Mouse (Mus musculus) ES-E14 (cell line): Measurements from ENCODE around the gene Fbxo8.

Experiments
- CHD2 ChIP-seq: IDR thresholded peaks from 2 replicates; pipeline ENCODE4 v1.6.1; 2014; ENCODE audit warnings: mild to moderate bottlenecking, low read depth, low read length, inconsistent platforms
- HCFC1 ChIP-seq: IDR thresholded peaks from 2 replicates; pipeline ENCODE4 v1.6.1; 2012; ENCODE audit warnings: low read length, inconsistent platforms, borderline replicate concordance; ENCODE audit not compliant: insufficient read depth
- MAFK ChIP-seq: IDR thresholded peaks from 2 replicates; pipeline ENCODE4 v1.6.1; 2014; ENCODE audit warnings: mild to moderate bottlenecking, low read depth, low read length, inconsistent platforms; ENCODE audit not compliant: insufficient read depth
- ZC3H11A ChIP-seq: IDR thresholded peaks from 2 replicates; pipeline ENCODE4 v1.6.1; 2012; ENCODE audit warnings: low read depth, mild to moderate bottlenecking, inconsistent platforms, low read length, borderline replicate concordance
- ZNF384 ChIP-seq: IDR thresholded peaks from 2 replicates; pipeline ENCODE4 v1.6.1; 2012; ENCODE audit warnings: low read depth, low read length, inconsistent platforms

DNA sequence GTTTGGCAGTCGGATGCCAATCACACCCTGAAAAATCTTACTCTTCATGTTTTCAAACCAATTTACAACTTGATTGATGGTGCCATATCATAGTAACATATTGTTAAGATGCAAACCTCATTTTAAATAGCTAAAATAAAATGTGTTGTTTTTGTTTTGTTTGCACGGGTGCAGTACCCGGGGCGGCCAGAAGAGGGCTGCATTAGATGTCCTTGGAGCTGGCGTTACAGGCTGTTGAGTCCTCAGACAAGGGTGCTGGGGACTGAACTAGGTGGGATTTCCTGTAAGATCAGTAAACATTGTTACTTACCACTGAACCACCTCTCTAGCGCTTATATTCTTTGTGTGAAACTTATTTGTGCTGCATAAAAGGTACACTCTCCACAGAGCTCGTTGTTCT, 65.4 kb downstream of the Fbxo8 start:
- 0 out of 2 replicates have a peak, but pooled peaks have one; percentile 7 for TF ChIP-seq ZC3H11A
- TF ChIP-seq HCFC1: no peak
- no peak for TF ChIP-seq CHD2
- TF ChIP-seq MAFK: no peak
- no peak for TF ChIP-seq ZNF384
